Mouse (Mus musculus) embryonic facial prominence, embryonic 12.5 days (tissue): ENCODE data around the gene Shb. TPM values are rescaled to one million over a fixed set of nuclear protein-coding genes. Genes with fewer than 3 reads are reported as not detected.
"Not testable (repeated sequence)": the region's sequence is repeated elsewhere in the genome, so short reads cannot be mapped to it uniquely, and the experiment has no call there.

ENCODE experiments used
- ATAC-seq: fragments of 200-750 bp; cut with Nextera tagmentation; 2 replicates; pipeline ENCODE4 v1.8.0; 2017; ENCODE audit not compliant: insufficient number of reproducible peaks, insufficient read depth, low FRiP score, low TSS enrichment
- H3K27ac ChIP-seq: fragments of 300-500 bp; sonication (generic); 2 replicates; pipeline ENCODE4 v1.5.1; 2016; ENCODE audit warnings: mild to moderate bottlenecking
- H3K27me3 ChIP-seq: fragments of 300-500 bp; sonication (generic); 2 replicates; pipeline ENCODE4 v1.6.1; 2016; ENCODE audit warnings: mild to moderate bottlenecking, moderate library complexity
- H3K36me3 ChIP-seq: fragments of 300-500 bp; sonication (generic); 2 replicates; pipeline ENCODE4 v1.6.1; 2016; ENCODE audit warnings: mild to moderate bottlenecking
- H3K4me1 ChIP-seq: fragments of 300-500 bp; sonication (generic); 2 replicates; pipeline ENCODE4 v1.6.1; 2016
- H3K4me2 ChIP-seq: fragments of 300-500 bp; sonication (generic); replicated peaks from 2 replicates; pipeline ENCODE4 v1.6.1; 2016; ENCODE audit warnings: mild to moderate bottlenecking, moderate library complexity
- H3K4me3 ChIP-seq: fragments of 300-500 bp; sonication (generic); 2 replicates; pipeline ENCODE4 v1.5.1; 2016; ENCODE audit warnings: mild to moderate bottlenecking
- H3K9ac ChIP-seq: fragments of 300-500 bp; sonication (generic); 2 replicates; pipeline ENCODE4 v1.6.1; 2016; ENCODE audit warnings: mild to moderate bottlenecking, moderate library complexity
- H3K9me3 ChIP-seq: fragments of 300-500 bp; sonication (generic); 2 replicates; pipeline ENCODE4 v1.6.1; 2016; ENCODE audit warnings: mild to moderate bottlenecking, moderate library complexity
- WGBS: fragments of 180-500 bp; shearing (Covaris S2); methylation state at CpG from one replicate; pipeline ENCODE4 v1.1.7; 2016; 5-methylcytosine and 5-hydroxymethylcytosine counted together
- polyA plus RNA-seq: library from polyadenylated mRNA; unstranded; fragments of >200 nt; fragmentation: Nextera tagmentation; extraction: Ambion mirVana; gene quantifications from 2 replicates; pipeline ENCODE4 v1.2.1, GENCODE M21; 2016

The Shb gene
- polyA plus RNA-seq, 1 experiment from 2014 or later: 9.6 TPM

DNA sequence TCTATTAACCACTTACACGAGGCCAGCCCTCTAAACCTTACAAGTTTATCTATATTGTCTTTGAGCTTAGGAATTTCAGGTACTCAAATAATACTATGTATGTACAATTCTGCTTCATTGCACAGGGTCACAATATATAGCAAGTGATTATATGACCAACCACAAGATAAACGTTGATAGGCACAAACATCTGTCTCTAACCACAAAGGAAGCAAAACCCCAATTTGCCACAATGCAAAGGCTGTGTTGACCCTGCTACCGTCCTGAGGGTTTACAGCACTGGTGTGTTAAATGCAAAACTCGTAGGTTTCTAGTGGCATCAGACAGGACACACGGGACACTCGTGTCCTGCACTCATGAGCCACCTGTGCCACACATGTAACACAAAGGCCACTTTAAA, 136.1 kb downstream of the Shb start:
- H3K4me2 ChIP-seq, H3K4me1 ChIP-seq, H3K4me3 ChIP-seq, H3K9ac ChIP-seq, H3K9me3 ChIP-seq, ATAC-seq, H3K27me3 ChIP-seq, H3K27ac ChIP-seq: not testable (repeated sequence)
- 89% methylated on average over 6 of the region's 6 CpGs for WGBS
- H3K36me3 ChIP-seq: peaks cover 37% of the 10 kb centered on the region

DNA sequence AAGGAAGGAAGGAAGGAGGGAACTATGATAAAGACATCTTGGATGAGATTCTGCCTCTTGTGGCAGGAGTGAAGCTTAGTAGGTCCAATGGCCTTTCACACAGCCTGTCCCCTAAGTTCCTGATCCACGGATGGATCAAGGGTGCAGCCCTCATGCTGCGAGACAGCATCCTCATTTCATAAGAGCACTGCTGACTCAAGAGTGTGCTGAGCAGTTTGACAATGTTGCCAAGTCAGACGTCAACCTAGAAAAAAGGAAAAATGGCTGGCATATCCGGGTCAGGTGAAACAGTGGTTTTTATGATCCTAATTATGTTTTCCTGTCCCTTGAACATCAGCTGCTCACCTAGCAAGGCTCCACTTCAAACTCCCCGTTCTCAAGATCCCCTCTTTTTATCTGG, 138.6 kb downstream of the Shb start:
- Histone ChIP-seq H3K9ac (no peak overlapping the region), H3K9me3 (no peaks in the 10 kb centered on the region), H3K27ac (no peak overlapping the region), H3K4me2 (no peak overlapping the region), H3K36me3 (peaks cover 17% of the 10 kb centered on the region), H3K27me3 (no peaks in the 10 kb centered on the region), H3K4me1 (no peaks in the 10 kb centered on the region), H3K4me3 (no peak overlapping the region)
- no peak for ATAC-seq
- WGBS: 84% methylated on average over 5 of the region's 5 CpGs

DNA sequence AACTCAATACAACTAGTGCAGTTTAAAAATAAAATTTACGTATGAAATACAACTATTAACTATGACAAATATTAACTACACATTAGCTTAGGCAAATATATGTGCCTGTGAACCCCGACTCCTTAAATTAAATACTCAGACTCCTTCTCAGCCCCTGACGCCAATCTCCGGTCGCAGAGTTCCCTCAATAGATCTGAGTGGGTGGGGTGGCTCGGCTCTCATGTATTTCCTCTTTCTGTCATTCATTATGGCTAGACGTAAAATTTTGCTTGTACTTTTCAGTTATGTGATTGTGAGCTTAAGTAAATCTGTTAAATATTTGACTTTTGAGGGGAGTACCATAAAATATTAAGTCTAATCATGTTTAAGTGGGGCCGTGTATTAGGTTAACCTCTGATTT, 139.3 kb downstream of the Shb start:
- H3K9ac ChIP-seq: no peak overlapping the region
- no peaks in the 10 kb centered on the region for H3K9me3 ChIP-seq
- 77% methylated on average over 8 of the region's 8 CpGs for WGBS
- H3K27me3 ChIP-seq: no peaks in the 10 kb centered on the region
- no peak overlapping the region for H3K27ac ChIP-seq
- H3K4me1 ChIP-seq: no peaks in the 10 kb centered on the region
- peaks cover 12% of the 10 kb centered on the region; the same call in 1 of the 2 replicates for H3K36me3 ChIP-seq
- ATAC-seq: no peak
- no peak overlapping the region for H3K4me2 ChIP-seq
- no peak overlapping the region for H3K4me3 ChIP-seq

DNA sequence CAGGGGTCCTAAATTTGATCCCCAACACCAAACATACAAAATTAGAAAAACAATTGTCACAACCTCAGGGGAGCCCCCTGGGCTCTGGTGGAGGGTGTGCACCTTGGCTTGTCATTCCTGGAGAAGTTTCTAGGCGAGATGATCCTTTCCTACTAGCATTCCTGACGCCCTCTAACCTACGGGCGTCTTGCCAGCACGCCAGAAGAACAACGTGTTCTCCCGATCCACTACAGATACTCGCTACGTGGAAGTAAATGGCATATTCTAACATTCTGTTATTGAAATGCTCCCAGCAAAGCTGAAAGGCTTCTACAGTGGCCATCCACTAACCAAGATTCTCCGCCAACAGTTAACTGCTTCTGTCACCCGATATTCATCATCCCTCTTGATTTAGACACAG, 139.7 kb downstream of the Shb start:
- WGBS: 73% methylated on average over 11 of the region's 11 CpGs

DNA sequence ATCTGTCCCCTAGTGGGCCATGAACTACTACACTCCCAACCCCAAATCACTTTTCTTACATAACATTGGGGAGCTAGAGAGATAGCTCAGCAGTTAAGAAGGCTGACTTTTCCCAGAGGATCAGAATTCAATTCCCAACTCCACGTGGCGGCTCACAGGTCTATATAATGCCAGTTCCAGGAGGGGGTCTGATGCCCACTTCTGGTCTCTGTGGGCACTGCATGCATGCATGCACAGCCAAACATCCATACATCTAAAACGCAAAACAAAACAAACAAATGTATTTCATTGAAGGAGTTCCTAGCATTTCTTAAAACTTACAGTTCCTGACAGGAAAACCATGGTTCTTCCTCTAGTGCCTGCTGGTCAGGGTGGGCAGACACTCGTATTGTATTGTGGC, 140.2 kb downstream of the Shb start:
- no peak overlapping the region for H3K4me3 ChIP-seq
- 70% methylated on average over 4 of the region's 4 CpGs for WGBS
- ATAC-seq: no peak

More for the DNA sequence above, 139.7 kb downstream of the Shb start:
- ATAC-seq: no peak
- Histone ChIP-seq H3K36me3 (peaks cover 9% of the 10 kb centered on the region; the same call in 1 of the 2 replicates), H3K4me2 (no peak overlapping the region), H3K27ac (no peak overlapping the region), H3K4me3 (no peak overlapping the region), H3K9me3 (no peaks in the 10 kb centered on the region), H3K9ac (no peak overlapping the region), H3K27me3 (no peaks in the 10 kb centered on the region), H3K4me1 (no peaks in the 10 kb centered on the region)

DNA sequence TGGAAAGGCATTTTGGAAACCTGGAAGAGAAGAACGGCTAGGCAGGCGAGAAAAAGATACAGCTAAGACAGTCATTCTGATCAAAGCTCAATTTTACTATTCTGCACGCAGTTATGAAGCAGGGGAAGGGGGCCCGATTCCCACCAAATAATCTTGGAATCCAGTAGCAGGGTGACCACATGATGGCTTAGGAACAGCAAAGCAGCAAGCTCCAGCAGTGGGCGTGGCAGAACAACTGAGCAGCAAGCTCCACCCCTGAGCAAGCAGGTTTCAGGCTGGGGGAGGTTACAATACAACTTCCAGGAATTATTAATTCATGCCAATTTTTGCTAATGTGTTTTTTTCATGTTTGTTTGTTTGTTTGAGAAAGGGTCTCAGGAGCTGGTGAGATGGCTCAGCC, 145.0 kb downstream of the Shb start:
- H3K36me3 ChIP-seq, H3K9me3 ChIP-seq, H3K9ac ChIP-seq, H3K4me3 ChIP-seq, ATAC-seq, H3K27ac ChIP-seq, H3K27me3 ChIP-seq, H3K4me1 ChIP-seq, H3K4me2 ChIP-seq: not testable (repeated sequence)
- WGBS: 91% methylated on average over 5 of the region's 5 CpGs

More for the DNA sequence above, 140.2 kb downstream of the Shb start:
- Histone ChIP-seq H3K36me3 (peaks cover 4% of the 10 kb centered on the region; the same call in 1 of the 2 replicates), H3K27ac (no peak overlapping the region), H3K9me3 (no peaks in the 10 kb centered on the region), H3K4me2 (no peak overlapping the region), H3K27me3 (no peaks in the 10 kb centered on the region), H3K9ac (no peak overlapping the region), H3K4me1 (no peaks in the 10 kb centered on the region)

DNA sequence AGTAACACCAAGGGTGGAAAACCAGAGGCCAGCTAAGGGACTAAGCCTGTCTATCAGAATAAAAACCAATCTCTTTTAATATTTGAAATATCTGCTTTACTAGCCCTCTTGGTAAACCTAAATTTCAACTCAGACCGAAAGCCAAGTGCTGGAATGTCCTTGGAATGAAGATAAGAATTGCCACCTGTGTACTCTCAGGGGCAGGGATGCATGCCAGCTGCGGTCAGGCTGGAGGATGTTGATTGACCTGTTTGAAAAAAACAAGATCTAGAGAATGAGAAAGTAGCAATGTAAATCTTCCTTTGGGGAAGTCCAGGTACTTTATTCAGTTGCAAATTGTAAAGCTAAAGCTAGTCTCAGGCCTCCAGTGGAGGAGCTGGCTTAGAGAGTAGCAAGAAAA, 150.1 kb downstream of the Shb start:
- H3K4me2 ChIP-seq, H3K27ac ChIP-seq, H3K4me1 ChIP-seq, H3K27me3 ChIP-seq, ATAC-seq, H3K36me3 ChIP-seq, H3K9ac ChIP-seq, H3K4me3 ChIP-seq, H3K9me3 ChIP-seq: not testable (repeated sequence)
- 76% methylated on average over 2 of the region's 2 CpGs for WGBS

DNA sequence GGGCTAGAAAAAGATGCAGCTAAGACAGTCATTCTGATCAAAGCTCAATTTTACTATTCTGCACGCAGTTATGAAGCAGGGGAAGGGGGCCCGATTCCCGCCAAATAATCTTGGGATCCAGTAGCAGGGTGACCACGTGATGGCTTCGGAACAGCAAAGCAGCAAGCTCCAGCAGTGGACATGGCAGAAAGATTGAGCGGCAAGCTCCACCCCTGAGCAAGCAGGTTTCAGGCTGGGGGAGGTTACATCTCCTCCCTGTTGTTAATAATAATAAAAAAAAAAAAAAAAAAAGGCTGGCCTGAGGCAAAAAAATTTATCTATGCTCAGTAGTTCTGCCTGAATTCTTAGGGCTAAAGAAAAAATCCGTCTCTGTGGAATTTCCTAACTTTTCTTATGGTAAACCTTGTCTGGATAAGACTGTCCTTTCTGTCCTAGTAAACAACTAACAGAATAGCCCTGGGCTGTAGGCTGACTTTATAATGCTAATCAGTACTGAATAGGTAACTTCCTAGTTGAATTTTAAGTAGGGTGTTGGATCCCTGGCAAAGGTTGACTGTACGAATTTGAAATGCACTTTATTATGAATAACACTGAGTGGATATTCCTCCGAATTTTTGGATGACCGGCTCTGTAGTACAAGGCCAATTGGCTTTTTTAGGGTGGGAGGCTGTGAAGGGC, 151.2 kb downstream of the Shb start:
- not testable (repeated sequence) for ATAC-seq, H3K4me2 ChIP-seq, H3K36me3 ChIP-seq, H3K27ac ChIP-seq, H3K27me3 ChIP-seq, H3K9ac ChIP-seq, H3K9me3 ChIP-seq, H3K4me1 ChIP-seq, H3K4me3 ChIP-seq
- 87% methylated on average over 10 of the region's 10 CpGs for WGBS

DNA sequence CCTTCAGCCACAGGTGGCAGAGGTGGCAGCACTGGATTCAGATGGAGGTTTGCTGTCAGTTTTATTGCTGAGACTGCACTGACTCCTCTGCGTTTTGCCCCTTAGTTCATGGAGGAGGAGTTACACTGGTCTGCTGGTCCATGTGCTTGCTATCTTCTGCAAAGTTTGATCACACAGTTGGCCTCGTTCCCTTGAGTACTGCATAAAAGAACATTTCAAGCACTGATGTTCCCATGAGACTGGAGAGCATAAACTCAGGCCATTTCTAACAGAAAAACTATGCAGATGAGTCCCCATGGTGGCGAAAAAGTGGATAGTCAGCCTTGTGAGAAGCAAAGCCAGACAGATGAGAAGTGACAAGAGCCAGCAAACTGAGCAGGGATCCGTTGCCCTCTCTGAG, 155.7 kb downstream of the Shb start:
- H3K9me3 ChIP-seq: no peaks in the 10 kb centered on the region
- no peak overlapping the region for H3K4me2 ChIP-seq
- H3K4me3 ChIP-seq: no peak overlapping the region
- no peak overlapping the region for H3K9ac ChIP-seq
- H3K4me1 ChIP-seq: no peaks in the 10 kb centered on the region
- ATAC-seq: no peak
- peaks cover 46% of the 10 kb centered on the region for H3K36me3 ChIP-seq
- H3K27ac ChIP-seq: no peak overlapping the region
- H3K27me3 ChIP-seq: no peaks in the 10 kb centered on the region
- 83% methylated on average over 4 of the region's 4 CpGs for WGBS

DNA sequence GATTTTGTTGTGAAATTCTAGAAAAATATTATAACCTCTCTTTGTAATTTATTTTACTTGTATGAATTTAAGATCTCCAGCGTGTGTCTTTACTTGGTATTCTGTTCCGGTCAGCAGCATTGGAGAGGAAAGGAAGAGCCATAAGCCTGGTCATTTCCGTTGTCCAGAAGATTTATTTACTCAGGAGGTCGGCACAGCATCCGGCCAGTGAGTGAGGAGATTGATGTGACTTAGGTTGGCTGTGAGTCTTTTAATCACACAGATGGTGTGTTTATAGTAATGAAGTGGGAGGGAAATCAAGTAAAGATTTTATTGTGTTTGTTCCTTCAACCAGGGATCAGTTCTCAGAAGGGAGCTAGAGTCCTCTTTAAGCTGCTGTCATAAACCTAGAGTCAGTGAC, 157.4 kb downstream of the Shb start:
- Histone ChIP-seq H3K27me3 (no peaks in the 10 kb centered on the region), H3K27ac (no peak overlapping the region), H3K36me3 (peaks cover 53% of the 10 kb centered on the region), H3K4me3 (no peak overlapping the region), H3K9me3 (no peaks in the 10 kb centered on the region), H3K4me2 (no peak overlapping the region), H3K9ac (no peak overlapping the region), H3K4me1 (no peaks in the 10 kb centered on the region)
- WGBS: 90% methylated on average over 5 of the region's 5 CpGs
- no peak for ATAC-seq
